Mouse (Mus musculus): ENCODE data around the gene Evi2. TPM values are rescaled to one million over a fixed set of nuclear protein-coding genes. Genes with fewer than 3 reads are reported as not detected.

Gene Evi2
- polyA plus RNA-seq, 1 experiment from 2014 or later = 1.4 TPM

DNA sequence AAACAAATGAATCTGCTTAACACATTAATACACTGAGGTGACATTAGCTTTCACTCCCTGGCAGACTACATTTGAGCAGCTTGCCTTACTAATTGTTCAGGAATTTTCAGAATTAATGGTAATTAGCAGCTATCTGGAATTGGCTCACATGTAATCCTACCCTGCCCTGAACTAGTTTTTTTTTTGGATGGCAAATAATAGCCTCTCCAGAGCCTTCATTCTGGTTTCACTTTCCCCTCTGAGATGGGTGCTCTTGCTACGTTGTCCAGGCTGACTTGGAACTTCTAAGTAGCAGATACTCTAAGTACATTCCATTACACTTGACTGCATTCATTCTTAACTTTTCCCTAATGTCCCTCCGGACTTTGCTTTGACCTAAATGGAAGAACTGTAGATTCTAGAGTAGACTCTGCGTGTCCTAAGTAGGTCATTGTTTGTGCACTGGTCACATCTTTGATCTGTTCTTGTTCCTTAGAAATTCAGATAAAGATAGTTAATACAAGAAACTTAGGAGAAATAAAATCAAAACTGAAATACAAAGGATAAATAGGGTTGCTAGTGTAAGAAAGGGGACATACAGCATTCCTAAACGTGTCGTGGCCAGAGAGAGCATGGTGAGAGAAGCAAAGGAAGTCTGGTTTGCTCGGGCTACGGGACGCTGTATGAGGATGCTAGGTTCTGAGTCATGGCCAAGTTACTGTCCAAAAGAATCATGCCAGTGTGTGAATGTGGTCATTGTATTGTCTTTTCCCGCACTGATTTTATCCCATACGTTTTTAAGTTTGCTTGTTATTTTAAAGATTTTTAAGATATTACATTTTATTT lies 35.2 kb downstream of the Evi2 start:
- WGBS = 75% methylated on average over 10 of the region's 10 CpGs
- H3K27ac ChIP-seq = no peak overlapping the region
- H3K27me3 ChIP-seq = no peaks in the 10 kb centered on the region
- no peaks in the 10 kb centered on the region for H3K9me3 ChIP-seq
- H3K36me3 ChIP-seq = peaks cover 11% of the 10 kb centered on the region
- no peaks in the 10 kb centered on the region for H3K4me1 ChIP-seq
- H3K4me2 ChIP-seq = no peak overlapping the region
- H3K9ac ChIP-seq = no peak overlapping the region
- H3K4me3 ChIP-seq = no peak overlapping the region
- ATAC-seq (ENCODE audit: insufficient number of reproducible peaks, insufficient read depth, low FRiP score, low TSS enrichment, low read depth) = no peak

DNA sequence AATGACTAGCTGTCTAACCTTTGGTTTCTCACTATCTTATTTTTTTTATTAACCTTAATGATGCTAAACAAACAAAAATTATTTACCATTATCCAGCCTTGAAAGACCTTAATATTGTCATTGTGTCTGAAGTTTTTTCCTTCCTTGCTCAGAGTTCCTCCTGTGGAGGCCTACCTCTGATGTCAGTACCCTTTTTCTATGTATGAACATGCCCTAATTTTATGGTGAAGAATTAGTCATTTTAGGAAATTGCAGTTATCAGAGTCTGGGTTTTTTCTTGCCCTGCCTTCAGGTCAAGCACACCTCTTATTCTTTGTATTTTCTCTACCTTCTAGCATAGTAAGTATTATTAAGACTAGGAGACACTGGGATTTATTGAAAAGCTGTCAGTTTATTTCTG lies 45.7 kb downstream of the Evi2 start:
- no peaks in the 10 kb centered on the region for H3K27me3 ChIP-seq
- ATAC-seq (ENCODE audit: insufficient number of reproducible peaks, insufficient read depth, low FRiP score, low TSS enrichment, low read depth) = no peak
- no peak overlapping the region for H3K4me3 ChIP-seq
- H3K9ac ChIP-seq = no peak overlapping the region
- no peak overlapping the region for H3K4me2 ChIP-seq
- H3K9me3 ChIP-seq = no peaks in the 10 kb centered on the region
- H3K27ac ChIP-seq = no peak overlapping the region
- H3K36me3 ChIP-seq = peaks cover 38% of the 10 kb centered on the region
- no peaks in the 10 kb centered on the region for H3K4me1 ChIP-seq

DNA sequence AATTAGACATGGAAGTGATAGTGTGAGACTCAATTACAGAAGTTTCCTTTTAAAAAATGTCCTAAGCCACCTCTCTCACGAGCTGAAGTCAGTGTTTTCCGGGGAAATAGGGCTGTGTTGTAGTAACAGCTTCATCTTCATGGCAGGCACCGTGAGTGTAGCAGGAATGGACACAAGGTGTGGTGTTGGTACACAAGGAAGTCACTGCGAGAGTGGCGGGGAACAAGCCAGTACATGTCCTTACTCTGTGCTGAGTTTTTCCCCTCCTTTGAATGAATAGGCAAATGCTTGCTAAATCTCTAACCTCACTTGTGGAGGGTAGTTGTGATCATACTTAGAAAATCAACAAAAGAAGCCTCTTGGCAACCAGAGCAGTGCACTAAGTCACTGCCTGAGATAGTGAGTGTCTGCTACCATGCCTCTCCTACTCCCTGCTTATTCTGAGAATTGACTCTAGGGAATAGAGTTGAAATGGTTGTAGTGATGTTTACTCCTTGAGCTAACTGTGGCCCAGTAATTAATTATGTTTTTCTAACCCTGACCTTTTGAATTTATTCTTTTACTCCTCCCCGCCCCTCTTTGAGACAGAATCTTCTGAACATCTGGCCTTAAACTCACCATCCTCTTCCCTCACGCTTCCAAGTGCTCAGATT lies 46.4 kb downstream of the Evi2 start:
- H3K4me2 ChIP-seq = no peak overlapping the region
- no peak for ATAC-seq (ENCODE audit: insufficient number of reproducible peaks, insufficient read depth, low FRiP score, low TSS enrichment, low read depth)
- no peaks in the 10 kb centered on the region for H3K4me1 ChIP-seq
- 64% methylated on average over 7 of the region's 7 CpGs for WGBS
- H3K9me3 ChIP-seq = no peaks in the 10 kb centered on the region
- no peaks in the 10 kb centered on the region for H3K27me3 ChIP-seq
- peaks cover 43% of the 10 kb centered on the region for H3K36me3 ChIP-seq
- H3K9ac ChIP-seq = no peak overlapping the region
- no peak overlapping the region for H3K27ac ChIP-seq
- no peak overlapping the region for H3K4me3 ChIP-seq

GRCm38 (mm10) chr11:79483392-79483791 lies 47.0 kb downstream of the Evi2 start:
- H3K9ac ChIP-seq = no peak overlapping the region
- no peak overlapping the region for H3K27ac ChIP-seq
- no peak overlapping the region for H3K4me3 ChIP-seq
- H3K4me2 ChIP-seq = no peak overlapping the region
- WGBS = 85% methylated on average over 6 of the region's 6 CpGs
- no peaks in the 10 kb centered on the region for H3K9me3 ChIP-seq
- H3K4me1 ChIP-seq = no peaks in the 10 kb centered on the region
- ATAC-seq (ENCODE audit: insufficient number of reproducible peaks, insufficient read depth, low FRiP score, low TSS enrichment, low read depth) = no peak
- peaks cover 46% of the 10 kb centered on the region for H3K36me3 ChIP-seq
- no peaks in the 10 kb centered on the region for H3K27me3 ChIP-seq

DNA sequence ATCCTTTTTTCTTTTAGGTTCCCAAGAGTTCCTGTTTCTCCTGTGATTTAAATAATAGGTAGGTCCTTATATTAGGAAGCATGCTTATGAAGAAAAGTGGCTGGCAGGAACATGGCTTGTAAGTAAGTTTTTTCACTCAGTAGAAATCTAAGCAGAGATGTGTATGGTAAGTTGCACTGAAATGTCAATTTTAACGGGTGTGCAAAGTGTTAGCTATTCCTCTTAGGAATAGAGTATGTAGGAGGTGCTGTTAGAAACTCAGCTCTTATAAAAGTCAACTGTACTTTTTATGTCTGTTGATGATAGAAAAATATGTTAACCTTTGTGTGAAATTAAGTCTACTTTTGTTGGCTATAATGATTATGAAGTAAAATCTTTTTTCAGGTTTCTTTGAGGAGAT lies 62.3 kb downstream of the Evi2 start:
- Histone ChIP-seq H3K9me3 (no peaks in the 10 kb centered on the region), H3K36me3 (peaks cover 40% of the 10 kb centered on the region), H3K9ac (no peak overlapping the region), H3K4me2 (no peak overlapping the region), H3K27me3 (no peaks in the 10 kb centered on the region), H3K27ac (no peak overlapping the region), H3K4me1 (no peaks in the 10 kb centered on the region), H3K4me3 (no peak overlapping the region)
- 57% methylated on average over 1 of the region's 1 CpGs for WGBS
- no peak for ATAC-seq (ENCODE audit: insufficient number of reproducible peaks, insufficient read depth, low FRiP score, low TSS enrichment, low read depth)

Other genes starting within 250 kb of the Evi2 start
- gene Gm9964, start 233.7 kb downstream of the Evi2 start, polyA plus RNA-seq (2015; fragmentation: Nextera tagmentation; extraction: Ambion mirVana) = not detected in 2 replicates
- gene Nf1, start 190.9 kb downstream of the Evi2 start, polyA plus RNA-seq (2015; fragmentation: Nextera tagmentation; extraction: Ambion mirVana) = 7.8 and 8.6 TPM in 2 replicates
- gene Omg, start 26.5 kb downstream of the Evi2 start, polyA plus RNA-seq (2015; fragmentation: Nextera tagmentation; extraction: Ambion mirVana) = 0.21 and 0.56 TPM in 2 replicates
- 0.41 and 0.70 TPM in 2 replicates for gene Evi2b, start 6.8 kb downstream of the Evi2 start, polyA plus RNA-seq (2015; fragmentation: Nextera tagmentation; extraction: Ambion mirVana)
- 3.2 and 4.7 TPM in 2 replicates for gene Evi2a, start within 50 bp of the Evi2 start, polyA plus RNA-seq (2015; fragmentation: Nextera tagmentation; extraction: Ambion mirVana)
- gene Rab11fip4, start 60.6 kb upstream of the Evi2 start, polyA plus RNA-seq (2015; fragmentation: Nextera tagmentation; extraction: Ambion mirVana) = 7.6 and 7.7 TPM in 2 replicates

Data from embryonic facial prominence, embryonic 13.5 days (tissue).